Mouse (Mus musculus): ENCODE data around the gene B3gat3. TPM values are rescaled to one million over a fixed set of nuclear protein-coding genes. Genes with fewer than 3 reads are reported as not detected.
A peak's percentile ranks its signal among the peaks of the same experiment; 100 is the strongest.
"Not testable (repeated sequence)": the region's sequence is repeated elsewhere in the genome, so short reads cannot be mapped to it uniquely, and the experiment has no call there.

The B3gat3 gene
- 116 and 142 TPM in 2 replicates for polyA plus RNA-seq (2012; rRNA removed)
- 39.7 and 43.0 TPM in 2 replicates for polyA plus RNA-seq (2014; fragmentation: Nextera tagmentation; extraction: Ambion mirVana)

GRCm38 (mm10) chr19:8920073-8920736 lies at the start of gene B3gat3:
B3gat3 (plus strand) TSS chr19:8920374.
- Histone ChIP-seq H3K9me3 (ENCODE audit: control insufficient read depth, low read length) (no peaks in the 10 kb centered on the region), H3K36me3 (ENCODE audit: control insufficient read depth, insufficient read depth, low read length) (peaks cover 29% of the 10 kb centered on the region), H3K27me3 (ENCODE audit: control insufficient read depth, insufficient read depth, low read length) (no peaks in the 10 kb centered on the region), H3K27ac (replicated peaks; ENCODE audit: low read depth, low read length) (peak within 1 kb of the TSS; percentile 86), H3K4me2 (replicated peaks; ENCODE audit: low read depth, low read length, severe bottlenecking) (peak within 1 kb of the TSS; percentile 91), H3K4me1 (ENCODE audit: control insufficient read depth, insufficient read depth, low read length) (peaks cover 13% of the 10 kb centered on the region), H3K4me3 (replicated peaks; ENCODE audit: low read length) (peak within 1 kb of the TSS; percentile 79), H3K9ac (ENCODE audit: low read depth, low read length, severe bottlenecking) (peak within 1 kb of the TSS; percentile 77)
- 4% methylated on average over 30 of the region's 50 CpGs for WGBS
- peak; percentile 93 for DNase-seq (ENCODE audit: low spot score)
- peak; percentile 57; the same call in 1 of the 2 replicates for TF ChIP-seq POLR2A (IDR thresholded peaks at IDR 0.05; ENCODE audit: borderline replicate concordance, extremely low read depth, insufficient read depth, insufficient read length)
- peak; percentile 97 for ATAC-seq (ENCODE audit: low FRiP score, low read depth)

GRCm38 (mm10) chr19:8870381-8870780 lies 49.8 kb upstream of the B3gat3 start:
- H3K4me2 ChIP-seq (replicated peaks; ENCODE audit: low read depth, low read length, severe bottlenecking): peak overlapping the region; percentile 88; the same call in 1 of the 2 replicates
- H3K4me3 ChIP-seq (replicated peaks; ENCODE audit: low read length): peak overlapping the region; percentile 91; the same call in 1 of the 2 replicates
- WGBS: 86% methylated on average over 3 of the region's 3 CpGs

GRCm38 (mm10) chr19:8870838-8871237 lies 49.3 kb upstream of the B3gat3 start:
- Histone ChIP-seq H3K9me3 (ENCODE audit: control insufficient read depth, low read length) (no peaks in the 10 kb centered on the region), H3K36me3 (ENCODE audit: control insufficient read depth, insufficient read depth, low read length) (peaks cover 25% of the 10 kb centered on the region), H3K4me2 (replicated peaks; ENCODE audit: low read depth, low read length, severe bottlenecking) (peak overlapping the region; percentile 88), H3K9ac (ENCODE audit: low read depth, low read length, severe bottlenecking) (peak overlapping the region; percentile 93), H3K27ac (replicated peaks; ENCODE audit: low read depth, low read length) (peak overlapping the region; percentile 40), H3K4me1 (ENCODE audit: control insufficient read depth, insufficient read depth, low read length) (peaks cover 4% of the 10 kb centered on the region; the same call in 1 of the 2 replicates), H3K4me3 (replicated peaks; ENCODE audit: low read length) (peak overlapping the region; percentile 91), H3K27me3 (ENCODE audit: control insufficient read depth, insufficient read depth, low read length) (no peaks in the 10 kb centered on the region)
- TF ChIP-seq POLR2A (IDR thresholded peaks at IDR 0.05; ENCODE audit: borderline replicate concordance, extremely low read depth, insufficient read depth, insufficient read length): no peak
- ATAC-seq (ENCODE audit: low FRiP score, low read depth): peak; percentile 38; the same call in 1 of the 2 replicates
- no peak for DNase-seq (ENCODE audit: low spot score)
- WGBS: 64% methylated on average over 9 of the region's 9 CpGs

More at GRCm38 (mm10) chr19:8870381-8870780, 49.8 kb upstream of the B3gat3 start:
- DNase-seq (ENCODE audit: low spot score); H3K27me3 ChIP-seq (ENCODE audit: control insufficient read depth, insufficient read depth, low read length); H3K9ac ChIP-seq (ENCODE audit: low read depth, low read length, severe bottlenecking); ATAC-seq (ENCODE audit: low FRiP score, low read depth); H3K4me1 ChIP-seq (ENCODE audit: control insufficient read depth, insufficient read depth, low read length); H3K27ac ChIP-seq (replicated peaks; ENCODE audit: low read depth, low read length); H3K9me3 ChIP-seq (ENCODE audit: control insufficient read depth, low read length): not testable (repeated sequence)
- peaks cover 20% of the 10 kb centered on the region for H3K36me3 ChIP-seq (ENCODE audit: control insufficient read depth, insufficient read depth, low read length)

GRCm38 (mm10) chr19:8871267-8872186 lies 48.6 kb upstream of the B3gat3 start, which contains the start of gene Ubxn1:
Ubxn1 (plus strand) TSS chr19:8871496.
- DNase-seq (ENCODE audit: low spot score) (peak; percentile 96), ATAC-seq (ENCODE audit: low FRiP score, low read depth) (peak; percentile 97)
- 3% methylated on average over 52 of the region's 59 CpGs for WGBS
- peaks cover 4% of the 10 kb centered on the region; the same call in 1 of the 2 replicates for H3K4me1 ChIP-seq (ENCODE audit: control insufficient read depth, insufficient read depth, low read length)
- H3K36me3 ChIP-seq (ENCODE audit: control insufficient read depth, insufficient read depth, low read length): peaks cover 32% of the 10 kb centered on the region
- H3K4me3 ChIP-seq (replicated peaks; ENCODE audit: low read length): peak within 1 kb of the TSS; percentile 91
- H3K9me3 ChIP-seq (ENCODE audit: control insufficient read depth, low read length): no peaks in the 10 kb centered on the region
- no peaks in the 10 kb centered on the region for H3K27me3 ChIP-seq (ENCODE audit: control insufficient read depth, insufficient read depth, low read length)
- peak; percentile 60; the same call in 1 of the 2 replicates for TF ChIP-seq POLR2A (IDR thresholded peaks at IDR 0.05; ENCODE audit: borderline replicate concordance, extremely low read depth, insufficient read depth, insufficient read length)
- H3K9ac ChIP-seq (ENCODE audit: low read depth, low read length, severe bottlenecking): peak within 1 kb of the TSS; percentile 93
- peak within 1 kb of the TSS; percentile 63 for H3K27ac ChIP-seq (replicated peaks; ENCODE audit: low read depth, low read length)
- H3K4me2 ChIP-seq (replicated peaks; ENCODE audit: low read depth, low read length, severe bottlenecking): peak within 1 kb of the TSS; percentile 88

- peak overlapping the region; percentile 93 for H3K9ac ChIP-seq (ENCODE audit: low read depth, low read length, severe bottlenecking)
- TF ChIP-seq POLR2A (IDR thresholded peaks at IDR 0.05; ENCODE audit: borderline replicate concordance, extremely low read depth, insufficient read depth, insufficient read length): no peak
- H3K9me3 ChIP-seq (ENCODE audit: control insufficient read depth, low read length): no peaks in the 10 kb centered on the region
- H3K27ac ChIP-seq (replicated peaks; ENCODE audit: low read depth, low read length): no peak overlapping the region
- ATAC-seq (ENCODE audit: low FRiP score, low read depth) (no peak), DNase-seq (ENCODE audit: low spot score) (no peak)
- peak overlapping the region; percentile 91 for H3K4me3 ChIP-seq (replicated peaks; ENCODE audit: low read length)
- no peaks in the 10 kb centered on the region for H3K27me3 ChIP-seq (ENCODE audit: control insufficient read depth, insufficient read depth, low read length)
- H3K4me1 ChIP-seq (ENCODE audit: control insufficient read depth, insufficient read depth, low read length): peaks cover 4% of the 10 kb centered on the region; the same call in 1 of the 2 replicates
- WGBS: 79% methylated on average over 10 of the region's 10 CpGs
- peaks cover 36% of the 10 kb centered on the region for H3K36me3 ChIP-seq (ENCODE audit: control insufficient read depth, insufficient read depth, low read length)
- H3K4me2 ChIP-seq (replicated peaks; ENCODE audit: low read depth, low read length, severe bottlenecking): peak overlapping the region; percentile 88
Measured at GRCm38 (mm10) chr19:8872266-8872840, 47.8 kb upstream of the B3gat3 start.
